Mouse (Mus musculus): ENCODE data around the gene A1cf.

A1cf gene

GRCm38 (mm10) chr19:31868521-31868920, at the start of gene A1cf:
Gene A1cf (plus strand): TSS chr19:31868764.
- no peak for DNase-seq (ENCODE audit: extremely low spot score, low spot score)

DNA sequence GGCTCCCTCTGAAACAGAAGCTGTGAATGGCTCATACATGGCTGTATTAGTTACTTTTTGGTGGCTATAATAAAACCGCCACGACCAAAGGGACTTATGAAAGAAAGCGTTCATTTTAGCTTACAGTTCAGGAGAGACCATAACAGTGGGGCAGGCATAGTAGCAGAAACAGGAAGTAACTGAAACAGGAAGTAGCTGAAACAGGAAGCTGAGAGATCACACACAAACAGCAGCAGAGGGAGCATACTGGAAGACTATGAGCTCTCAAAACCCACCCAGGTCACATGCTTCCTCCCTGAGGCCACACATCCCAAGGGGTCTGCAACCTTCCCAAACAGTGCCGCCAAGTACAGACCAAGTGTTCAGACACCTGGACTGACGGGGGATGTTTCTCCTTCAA, 34.3 kb upstream of the A1cf start:
- DNase-seq (ENCODE audit: extremely low spot score, low spot score), result no peak

- no peak for DNase-seq (ENCODE audit: extremely low spot score, low spot score)
Observed at GRCm38 (mm10) chr19:31861909-31862308, 6.7 kb upstream of the A1cf start.

GRCm38 (mm10) chr19:31862512-31863249, 5.9 kb upstream of the A1cf start:
- DNase-seq (ENCODE audit: extremely low spot score, low spot score), result no peak

- DNase-seq (ENCODE audit: extremely low spot score, low spot score), result no peak
Observed at GRCm38 (mm10) chr19:31865451-31865850, 3.1 kb upstream of the A1cf start.

DNA sequence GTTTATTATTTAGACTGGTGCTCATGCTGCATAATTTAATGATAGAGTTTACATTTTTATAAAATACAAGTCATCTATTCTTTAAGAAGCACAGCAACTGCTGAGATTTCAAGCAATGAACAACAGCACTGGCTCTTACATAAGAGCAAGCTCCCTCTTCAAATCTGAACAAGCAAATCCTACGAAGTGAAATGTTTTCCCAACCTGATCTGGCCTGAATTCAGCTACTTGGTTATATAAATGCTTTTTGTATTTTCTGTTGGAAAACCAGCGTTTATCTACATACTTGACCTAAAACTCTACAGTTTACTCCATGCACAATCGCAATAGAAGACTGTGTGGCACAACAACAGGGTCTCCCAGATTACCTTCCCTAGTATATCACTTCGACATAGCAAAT, 488 bp upstream of the A1cf start:
- no peak for DNase-seq (ENCODE audit: extremely low spot score, low spot score)

GRCm38 (mm10) chr19:31868971-31869370, 407 bp downstream of the A1cf start:
- DNase-seq (ENCODE audit: extremely low spot score, low spot score), result no peak

DNA sequence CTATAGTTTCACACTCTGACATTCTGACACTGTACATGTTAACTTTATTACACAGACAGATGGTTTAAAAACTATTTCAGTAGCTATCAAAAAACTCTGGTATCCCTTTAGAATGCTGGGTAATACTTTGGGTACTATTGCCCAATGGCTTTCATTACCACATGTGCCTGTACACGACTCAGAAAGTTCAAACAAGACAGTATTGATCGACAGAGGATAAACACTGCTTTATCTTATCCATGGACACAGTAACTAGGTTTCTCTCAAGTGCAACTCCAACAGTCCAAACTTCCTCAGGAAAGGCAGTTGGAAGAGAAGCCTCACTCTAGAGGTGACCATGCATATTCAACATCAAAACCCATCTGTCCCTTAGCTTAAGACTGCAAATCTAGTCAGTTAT, 2.8 kb downstream of the A1cf start:
- DNase-seq (ENCODE audit: extremely low spot score, low spot score), result no peak

- DNase-seq (ENCODE audit: extremely low spot score, low spot score), result no peak
Observed at GRCm38 (mm10) chr19:31877968-31878367, 9.4 kb downstream of the A1cf start.

DNA sequence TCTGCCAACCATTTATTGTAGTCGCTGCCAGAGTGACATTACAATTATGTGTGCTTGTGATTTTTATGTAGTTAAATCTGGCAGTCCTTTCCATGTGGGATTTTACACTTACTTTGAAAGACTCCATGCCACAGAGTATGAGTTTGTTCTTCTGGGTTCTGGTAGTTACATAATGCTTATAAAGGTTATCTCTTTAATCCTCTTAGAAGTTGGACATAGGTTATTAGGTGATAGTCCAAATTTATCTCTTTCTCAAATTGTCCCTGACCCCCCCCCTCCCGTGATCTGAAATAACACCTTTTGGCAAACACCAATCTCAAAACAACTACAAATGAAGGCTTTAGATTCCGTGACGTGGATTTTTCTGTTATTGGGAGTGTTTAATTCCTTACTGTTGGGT, 16.0 kb downstream of the A1cf start:
- DNase-seq (ENCODE audit: extremely low spot score, low spot score), result no peak

GRCm38 (mm10) chr19:31887275-31887674, 18.7 kb downstream of the A1cf start:
- no peak for DNase-seq (ENCODE audit: extremely low spot score, low spot score)

DNA sequence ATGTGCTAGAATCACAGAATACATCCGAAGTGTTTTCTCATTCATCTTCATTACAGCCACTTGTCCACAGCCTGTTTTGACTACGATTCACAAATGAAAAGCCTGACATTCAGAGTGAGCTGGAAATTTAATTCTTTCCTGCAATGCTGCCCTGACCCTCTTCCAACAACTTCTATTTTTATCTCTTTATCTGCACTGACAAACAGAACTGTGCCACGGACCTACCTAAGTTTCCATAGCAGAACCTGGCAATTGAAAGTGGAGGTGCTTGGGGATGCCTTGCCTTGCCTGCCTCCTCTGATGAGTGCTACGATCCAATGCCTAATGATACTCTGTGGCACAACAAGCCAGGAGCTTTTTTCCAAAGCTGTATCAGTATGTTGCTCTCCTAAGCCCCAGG, 21.4 kb downstream of the A1cf start:
- no peak for DNase-seq (ENCODE audit: extremely low spot score, low spot score)

DNA sequence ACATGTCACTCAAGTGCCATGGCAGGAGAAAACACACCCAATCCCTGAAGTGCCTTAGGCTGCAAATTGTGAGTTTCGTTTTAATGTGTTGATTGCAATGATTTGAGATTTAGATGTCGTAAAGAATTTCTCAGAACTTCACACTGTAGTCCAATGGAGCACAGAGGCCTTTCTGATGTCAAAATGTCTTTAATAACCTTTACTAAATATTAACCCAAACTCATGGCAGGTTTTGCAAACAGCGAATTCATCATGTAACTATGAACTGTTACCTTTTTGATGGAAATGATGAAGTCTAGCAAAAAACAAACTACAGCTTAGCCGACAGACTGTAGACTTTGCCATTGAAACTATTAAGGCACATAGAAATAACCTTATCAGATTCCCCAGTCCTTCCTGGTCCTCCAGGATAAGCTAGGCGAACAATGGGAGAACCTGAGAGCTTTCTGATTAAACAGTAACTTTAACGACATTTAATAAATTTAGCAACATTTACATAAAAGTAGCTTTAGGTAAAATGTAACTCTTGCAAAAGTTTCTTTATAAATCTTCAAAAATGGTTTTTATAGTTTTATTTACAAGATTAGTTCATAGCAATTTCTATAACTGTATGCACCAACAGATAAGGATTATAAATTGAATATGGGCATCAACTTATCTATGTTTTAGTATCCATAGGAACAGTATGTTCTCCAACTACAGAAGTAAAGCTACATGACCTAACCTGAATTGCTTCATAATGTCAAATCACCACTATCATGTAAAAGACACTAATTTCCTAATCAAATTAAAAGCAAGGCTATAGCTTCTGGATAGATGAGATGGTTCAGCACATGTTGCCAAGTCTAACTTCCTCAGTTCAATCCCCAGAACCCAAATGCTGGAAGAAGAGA, 22.7 kb downstream of the A1cf start:
- no peak for DNase-seq (ENCODE audit: extremely low spot score, low spot score)

DNA sequence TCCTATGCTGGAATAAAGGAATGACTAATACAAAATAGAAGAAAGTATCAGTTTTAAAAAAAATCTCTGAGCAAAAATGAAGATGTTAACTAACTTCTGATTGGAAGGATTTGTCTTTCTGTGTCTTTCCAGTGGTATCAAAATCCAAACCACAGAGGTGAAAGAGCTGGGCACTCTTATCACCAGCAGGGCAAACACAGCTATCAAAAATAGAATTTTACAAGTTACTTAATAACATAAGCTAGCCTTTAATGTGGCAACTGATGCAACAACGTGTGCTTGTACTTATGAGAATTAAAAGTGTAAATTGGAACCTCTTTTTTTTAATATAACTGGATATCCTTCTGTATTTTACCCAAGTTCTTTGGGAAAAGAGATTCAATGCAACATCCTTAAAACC, 27.4 kb downstream of the A1cf start:
- DNase-seq (ENCODE audit: extremely low spot score, low spot score), result no peak

- no peak for DNase-seq (ENCODE audit: extremely low spot score, low spot score)
Observed at GRCm38 (mm10) chr19:31896711-31897110, 28.1 kb downstream of the A1cf start.

DNA sequence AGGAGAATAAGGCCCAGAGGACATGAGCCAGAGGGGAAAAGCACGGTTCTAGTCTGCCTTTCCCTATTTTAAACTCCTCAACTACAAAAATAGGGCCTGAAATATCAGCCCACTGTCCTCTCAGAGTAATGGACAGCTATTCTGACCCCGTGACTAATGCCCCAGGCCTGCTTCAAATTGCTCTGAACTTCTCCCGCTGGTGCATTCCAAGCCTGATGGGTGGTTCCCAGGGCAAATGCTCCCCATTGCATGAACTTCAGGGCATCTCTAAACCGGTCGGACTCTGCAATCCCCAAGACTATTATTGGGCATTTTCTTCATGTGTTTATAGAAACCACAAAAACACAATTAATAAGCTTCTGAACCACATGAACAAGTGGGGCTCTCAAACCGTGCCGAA, 37.1 kb downstream of the A1cf start:
- DNase-seq (ENCODE audit: extremely low spot score, low spot score), result no peak

DNA sequence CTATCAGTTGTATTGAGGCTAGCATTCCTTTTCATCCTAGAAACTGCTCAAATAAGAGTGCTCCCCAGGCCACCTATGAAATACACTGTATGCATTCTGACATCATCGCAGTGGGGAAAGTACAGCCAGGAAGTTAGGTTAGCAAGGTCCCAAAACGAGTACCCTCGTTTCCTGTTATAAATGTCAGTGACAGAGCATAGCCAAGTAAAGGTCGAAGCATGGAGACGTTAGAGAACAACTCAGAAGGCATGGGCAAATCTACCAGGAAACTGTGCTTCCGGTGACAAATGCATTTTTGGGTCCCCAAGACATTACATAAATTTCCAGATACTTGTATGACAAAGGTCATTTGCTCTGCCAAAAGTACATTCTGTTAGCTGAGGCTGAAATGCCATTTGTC, 41.9 kb downstream of the A1cf start:
- DNase-seq (ENCODE audit: extremely low spot score, low spot score), result no peak

DNA sequence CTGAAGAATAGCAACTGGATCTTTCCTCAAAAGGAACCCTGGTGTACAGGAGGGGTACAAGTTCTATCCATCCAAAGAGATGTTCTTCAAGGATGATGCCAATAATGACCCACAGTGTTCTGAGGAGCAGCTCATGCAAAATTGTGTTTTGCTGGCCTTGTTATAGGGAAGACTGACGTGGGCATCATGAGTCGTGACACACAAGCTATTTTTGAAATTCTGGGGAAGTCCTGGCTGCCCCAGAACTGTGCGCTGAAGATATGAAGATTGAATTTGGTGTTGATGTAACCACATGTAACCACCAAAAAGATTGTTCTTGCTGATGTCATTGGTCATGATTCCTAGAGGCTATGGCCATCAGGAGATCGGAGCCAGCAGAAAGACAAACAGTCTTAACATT, 45.4 kb downstream of the A1cf start:
- no peak for DNase-seq (ENCODE audit: extremely low spot score, low spot score)

DNA sequence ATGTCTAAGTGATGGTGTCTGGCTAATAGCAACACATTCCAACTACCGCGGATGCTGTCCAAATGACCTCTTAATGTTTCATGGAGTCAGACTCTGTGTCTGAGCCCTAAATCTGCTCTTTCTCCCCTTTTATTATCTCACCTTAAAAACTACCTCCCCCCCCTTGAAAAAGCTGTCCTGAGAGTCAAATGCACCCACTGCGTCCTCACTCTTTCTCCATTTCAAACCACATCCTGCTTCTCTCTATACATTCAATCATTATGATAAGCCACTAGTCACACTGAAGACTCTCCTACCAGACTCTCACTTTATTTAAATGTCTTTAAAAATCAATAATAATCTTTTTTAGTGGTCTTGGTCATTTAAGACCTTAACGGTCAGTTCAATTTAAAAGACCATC, 51.8 kb downstream of the A1cf start:
- DNase-seq (ENCODE audit: extremely low spot score, low spot score), result no peak

- DNase-seq (ENCODE audit: extremely low spot score, low spot score), result no peak
Observed at GRCm38 (mm10) chr19:31921852-31922251, 53.3 kb downstream of the A1cf start.

- no peak for DNase-seq (ENCODE audit: extremely low spot score, low spot score)
Observed at GRCm38 (mm10) chr19:31923615-31924352, 55.2 kb downstream of the A1cf start.
